Mouse (Mus musculus) liver, embryonic 16.5 days (tissue): ENCODE measurements at regions not wholly inside any gene's neighbourhood (a gene's known extent, or its start where the extent isn't known, plus 50 kb on each side); places are given as distances from the start of the nearest gene placed in this dataset.

ENCODE experiments used
- ATAC-seq: fragments of 200-750 bp; cut with Nextera tagmentation; 2 replicates; pipeline ENCODE4 v1.8.0; 2017; ENCODE audit warnings: low read depth, mild to moderate bottlenecking, moderate number of reproducible peaks, moderate library complexity
- H3K27ac ChIP-seq: fragments of 300-500 bp; sonication (generic); 2 replicates; pipeline ENCODE4 v1.5.1; 2014; ENCODE audit warnings: mild to moderate bottlenecking, low read length
- H3K27me3 ChIP-seq: fragments of 300-500 bp; sonication (generic); 2 replicates; pipeline ENCODE4 v1.6.1; 2014; ENCODE audit warnings: low read depth, low read length, mixed read lengths; ENCODE audit not compliant: control insufficient read depth, insufficient read depth
- H3K36me3 ChIP-seq: fragments of 300-500 bp; sonication (generic); 2 replicates; pipeline ENCODE4 v1.6.1; 2014; ENCODE audit warnings: mild to moderate bottlenecking; ENCODE audit not compliant: control insufficient read depth, insufficient read depth
- H3K4me1 ChIP-seq: fragments of 300-500 bp; sonication (generic); 2 replicates; pipeline ENCODE4 v1.6.1; 2014; ENCODE audit warnings: low read depth, low read length, mixed read lengths; ENCODE audit not compliant: control insufficient read depth
- H3K4me2 ChIP-seq: fragments of 300-500 bp; sonication (generic); 2 replicates; pipeline ENCODE4 v1.6.1; 2014; ENCODE audit warnings: low read depth, low read length, mixed read lengths
- H3K4me3 ChIP-seq: fragments of 300-500 bp; sonication (generic); 2 replicates; pipeline ENCODE4 v1.5.1; 2014; ENCODE audit warnings: low read depth, mild to moderate bottlenecking, low read length
- H3K9ac ChIP-seq: fragments of 300-500 bp; sonication (generic); 2 replicates; pipeline ENCODE4 v1.6.1; 2014; ENCODE audit warnings: low read depth, low read length
- H3K9me3 ChIP-seq: fragments of 300-500 bp; sonication (generic); replicated peaks from 2 replicates; pipeline ENCODE4 v1.6.1; 2016; ENCODE audit warnings: low read length; ENCODE audit not compliant: control insufficient read depth
- WGBS: fragments of 180-500 bp; shearing (Covaris S2); extraction: QIAGEN DNeasy Blood & Tissue Kit; methylation state at CpG from one replicate; pipeline ENCODE4 v1.1.7; 2014; ENCODE audit not compliant: insufficient replicate concordance; 5-methylcytosine and 5-hydroxymethylcytosine counted together

GRCm38 (mm10) chr4:89445214-89446155 lies 134.6 kb upstream of the Cdkn2b start:
- Histone ChIP-seq H3K4me1 (peaks cover 3% of the 10 kb centered on the region), H3K4me3 (no peak overlapping the region), H3K27me3 (no peaks in the 10 kb centered on the region), H3K36me3 (no peaks in the 10 kb centered on the region), H3K27ac (no peak overlapping the region), H3K9me3 (no peaks in the 10 kb centered on the region), H3K9ac (no peak overlapping the region), H3K4me2 (no peak overlapping the region)
- WGBS, result 25% methylated on average over 11 of the region's 11 CpGs
- ATAC-seq, result peak; percentile 58

- Histone ChIP-seq H3K9me3 (no peaks in the 10 kb centered on the region), H3K4me2 (no peak overlapping the region)
- ATAC-seq, result no peak
Observed at GRCm38 (mm10) chr4:89442526-89442925, 131.7 kb upstream of the Cdkn2b start.

GRCm38 (mm10) chr4:89440821-89441220 lies 130.0 kb upstream of the Cdkn2b start:
- Histone ChIP-seq H3K27me3 (no peaks in the 10 kb centered on the region), H3K4me2 (no peak overlapping the region), H3K27ac (no peak overlapping the region), H3K4me1 (peaks cover 3% of the 10 kb centered on the region), H3K4me3 (no peak overlapping the region), H3K9me3 (no peaks in the 10 kb centered on the region), H3K9ac (no peak overlapping the region), H3K36me3 (no peaks in the 10 kb centered on the region)
- no peak for ATAC-seq
- WGBS, result 54% methylated on average over 3 of the region's 3 CpGs

More at GRCm38 (mm10) chr4:89442526-89442925, 131.7 kb upstream of the Cdkn2b start:
- Histone ChIP-seq H3K4me1 (peaks cover 3% of the 10 kb centered on the region), H3K9ac (no peak overlapping the region), H3K4me3 (no peak overlapping the region), H3K36me3 (no peaks in the 10 kb centered on the region), H3K27ac (no peak overlapping the region), H3K27me3 (no peaks in the 10 kb centered on the region)
- WGBS, result 39% methylated on average over 1 of the region's 1 CpGs

DNA sequence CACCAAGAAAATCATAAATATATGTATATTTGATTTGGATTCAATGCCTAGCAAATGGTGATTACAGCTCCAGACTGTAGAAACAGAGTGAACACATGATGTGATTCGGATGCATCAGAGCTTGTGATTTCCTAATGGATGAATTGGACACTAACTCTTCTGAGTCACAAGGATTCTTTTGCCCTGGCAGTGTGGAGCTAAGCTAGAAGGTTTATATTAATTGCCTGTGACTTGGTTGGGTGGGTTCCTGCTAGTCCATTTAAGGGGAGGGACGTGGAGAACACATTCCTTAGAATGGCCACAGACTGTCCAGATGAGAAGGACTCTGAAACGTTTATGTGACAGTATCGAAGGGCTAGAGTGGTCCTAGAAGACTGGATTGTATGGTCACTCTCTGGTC lies 129.5 kb upstream of the Cdkn2b start:
- no peak overlapping the region for H3K4me2 ChIP-seq
- no peak overlapping the region for H3K27ac ChIP-seq
- peaks cover 1% of the 10 kb centered on the region; the same call in 1 of the 2 replicates for H3K4me1 ChIP-seq
- H3K36me3 ChIP-seq, result no peaks in the 10 kb centered on the region
- WGBS, result 51% methylated on average over 4 of the region's 4 CpGs
- ATAC-seq, result no peak
- no peaks in the 10 kb centered on the region for H3K9me3 ChIP-seq
- no peak overlapping the region for H3K4me3 ChIP-seq
- H3K9ac ChIP-seq, result no peak overlapping the region
- no peaks in the 10 kb centered on the region for H3K27me3 ChIP-seq

GRCm38 (mm10) chr4:89438665-89439064 lies 127.8 kb upstream of the Cdkn2b start:
- H3K27me3 ChIP-seq, result no peaks in the 10 kb centered on the region
- no peaks in the 10 kb centered on the region for H3K9me3 ChIP-seq
- H3K36me3 ChIP-seq, result no peaks in the 10 kb centered on the region
- WGBS, result 68% methylated on average over 2 of the region's 2 CpGs
- no peak overlapping the region for H3K9ac ChIP-seq
- H3K4me3 ChIP-seq, result no peak overlapping the region
- no peak for ATAC-seq
- no peak overlapping the region for H3K27ac ChIP-seq
- no peaks in the 10 kb centered on the region for H3K4me1 ChIP-seq
- no peak overlapping the region for H3K4me2 ChIP-seq

DNA sequence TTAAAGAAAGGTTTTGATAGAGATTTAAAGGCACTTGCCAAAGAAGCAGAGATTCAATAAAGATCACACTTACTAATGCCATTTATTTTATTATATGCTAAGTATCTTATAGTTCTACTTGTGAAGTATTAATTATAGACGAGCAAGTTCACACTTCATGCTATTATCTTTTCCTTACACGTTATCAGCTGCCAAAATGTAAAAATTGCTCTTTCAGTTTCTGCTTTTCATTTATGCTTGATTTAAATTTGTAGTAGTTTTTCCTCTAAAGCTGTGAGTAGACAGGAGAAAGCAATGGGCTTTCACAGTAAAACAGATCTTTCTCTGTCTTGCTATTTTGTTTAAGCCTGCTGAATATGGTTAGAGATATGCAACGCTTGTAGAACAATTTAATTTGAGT lies 125.9 kb upstream of the Cdkn2b start:
- ATAC-seq, result no peak
- no peak overlapping the region for H3K9ac ChIP-seq

DNA sequence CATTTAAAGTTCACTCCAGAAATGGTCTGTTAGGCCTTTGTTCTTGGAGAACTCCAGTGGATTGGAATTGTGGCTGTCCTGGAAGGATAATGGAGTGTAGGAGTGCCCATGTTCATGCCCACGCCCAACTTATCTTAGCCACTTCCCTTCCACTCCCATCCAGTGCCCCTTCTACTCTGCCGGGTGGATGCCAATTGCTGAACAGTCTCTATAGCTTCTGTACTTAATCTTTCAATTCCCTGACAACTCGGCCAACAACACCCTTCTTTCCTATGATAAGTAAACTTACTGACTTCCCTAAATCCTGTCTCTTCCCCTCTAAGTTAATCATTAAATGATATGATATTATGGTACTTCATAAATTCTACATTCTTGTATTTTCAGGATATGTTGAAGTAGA lies 123.3 kb upstream of the Cdkn2b start:
- WGBS, result 40% methylated on average over 3 of the region's 3 CpGs
- Histone ChIP-seq H3K27ac (no peak overlapping the region), H3K9ac (no peak overlapping the region), H3K4me3 (no peak overlapping the region), H3K4me2 (no peak overlapping the region), H3K36me3 (no peaks in the 10 kb centered on the region), H3K4me1 (no peaks in the 10 kb centered on the region), H3K27me3 (no peaks in the 10 kb centered on the region), H3K9me3 (no peaks in the 10 kb centered on the region)
- no peak for ATAC-seq

More for the DNA sequence above, 125.9 kb upstream of the Cdkn2b start:
- no peaks in the 10 kb centered on the region for H3K9me3 ChIP-seq
- 53% methylated on average over 3 of the region's 3 CpGs for WGBS
- H3K4me2 ChIP-seq, result no peak overlapping the region
- H3K4me1 ChIP-seq, result no peaks in the 10 kb centered on the region
- no peaks in the 10 kb centered on the region for H3K36me3 ChIP-seq
- H3K27me3 ChIP-seq, result no peaks in the 10 kb centered on the region
- no peak overlapping the region for H3K4me3 ChIP-seq
- H3K27ac ChIP-seq, result no peak overlapping the region

DNA sequence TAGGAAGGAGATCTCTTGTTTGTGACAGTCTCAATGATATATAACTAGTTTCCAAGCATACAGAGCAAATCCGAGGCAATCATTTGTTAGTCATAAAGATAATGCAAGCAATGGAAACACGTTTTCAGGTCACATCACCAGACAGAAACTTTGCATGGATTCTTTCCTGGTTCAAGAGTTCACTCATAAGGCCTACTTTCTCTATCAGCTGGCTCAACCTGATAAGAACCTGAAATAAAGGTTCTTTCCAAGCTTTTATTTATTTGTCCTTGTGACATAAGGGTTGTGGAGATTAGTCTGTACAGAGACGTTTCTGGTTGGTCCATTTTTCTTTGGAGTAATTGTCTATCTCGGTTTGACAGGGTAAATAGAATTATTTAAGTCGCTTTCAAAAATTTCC lies 122.7 kb upstream of the Cdkn2b start:
- no peak overlapping the region for H3K4me3 ChIP-seq
- no peaks in the 10 kb centered on the region for H3K27me3 ChIP-seq
- H3K4me1 ChIP-seq, result no peaks in the 10 kb centered on the region
- H3K36me3 ChIP-seq, result no peaks in the 10 kb centered on the region
- H3K9ac ChIP-seq, result no peak overlapping the region
- no peak overlapping the region for H3K27ac ChIP-seq
- WGBS, result 42% methylated on average over 5 of the region's 5 CpGs
- H3K4me2 ChIP-seq, result no peak overlapping the region
- no peak for ATAC-seq
- H3K9me3 ChIP-seq, result no peaks in the 10 kb centered on the region

GRCm38 (mm10) chr4:89431520-89431919 lies 120.7 kb upstream of the Cdkn2b start:
- Histone ChIP-seq H3K27me3 (no peaks in the 10 kb centered on the region), H3K4me1 (no peaks in the 10 kb centered on the region), H3K9me3 (no peaks in the 10 kb centered on the region), H3K36me3 (no peaks in the 10 kb centered on the region), H3K27ac (no peak overlapping the region), H3K4me3 (no peak overlapping the region), H3K4me2 (no peak overlapping the region), H3K9ac (no peak overlapping the region)
- no peak for ATAC-seq
- 51% methylated on average over 6 of the region's 6 CpGs for WGBS
